Mouse (Mus musculus): ENCODE data around the gene Aqp12. TPM values are rescaled to one million over a fixed set of nuclear protein-coding genes. Genes with fewer than 3 reads are reported as not detected.
"Not testable (repeated sequence)": the region's sequence is repeated elsewhere in the genome, so short reads cannot be mapped to it uniquely, and the experiment has no call there.

The Aqp12 gene
- polyA plus RNA-seq (2014; fragmentation: Nextera tagmentation; extraction: Ambion mirVana) = 0.16 TPM in 1 of 2 replicates, not detected in the other

DNA sequence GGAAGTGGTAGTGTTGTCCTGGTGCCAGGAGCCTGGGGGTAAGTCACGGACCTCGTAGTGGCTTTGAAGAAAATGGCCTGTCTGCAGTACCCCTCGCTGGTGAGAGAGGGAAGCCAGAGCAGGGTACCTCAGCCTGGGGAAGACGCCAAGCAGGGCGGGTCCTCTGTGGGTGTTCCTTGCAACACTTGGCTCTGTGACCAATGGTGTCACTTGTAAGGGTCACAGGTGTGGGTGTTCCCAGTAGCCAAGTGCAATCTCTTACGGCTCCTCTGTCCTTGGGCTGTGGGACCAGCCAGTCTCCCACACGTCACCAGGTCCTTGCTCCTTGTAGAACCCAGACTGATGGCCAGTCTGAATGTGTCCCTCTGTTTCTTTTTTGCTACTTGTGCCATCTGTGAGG, at the start of gene Aqp12:
TSS of gene Aqp12 (plus strand) at position 274 of the 400 bp plus-strand sequence.
- H3K36me3 ChIP-seq (ENCODE audit: control insufficient read depth, insufficient read depth, low read length) = no peaks in the 10 kb centered on the region
- H3K27ac ChIP-seq (ENCODE audit: low read depth) = no peak within 1 kb of the TSS
- H3K4me1 ChIP-seq (replicated peaks; ENCODE audit: control insufficient read depth, insufficient read depth, low read length) = no peaks in the 10 kb centered on the region
- H3K4me2 ChIP-seq (ENCODE audit: low read length) = no peak within 1 kb of the TSS
- no peak within 1 kb of the TSS for H3K4me3 ChIP-seq (ENCODE audit: low read depth, low read length)
- ATAC-seq (replicated peaks; ENCODE audit: low FRiP score, low TSS enrichment, low read depth) (no peak), DNase-seq (ENCODE audit: low spot score) (no peak)
- H3K9ac ChIP-seq (ENCODE audit: low read length) = no peak within 1 kb of the TSS
- WGBS = 78% methylated on average over 7 of the region's 7 CpGs
- no peaks in the 10 kb centered on the region for H3K9me3 ChIP-seq (ENCODE audit: control insufficient read depth, low read length)
- H3K27me3 ChIP-seq (replicated peaks; ENCODE audit: control insufficient read depth, insufficient read depth, low read length) = no peaks in the 10 kb centered on the region

DNA sequence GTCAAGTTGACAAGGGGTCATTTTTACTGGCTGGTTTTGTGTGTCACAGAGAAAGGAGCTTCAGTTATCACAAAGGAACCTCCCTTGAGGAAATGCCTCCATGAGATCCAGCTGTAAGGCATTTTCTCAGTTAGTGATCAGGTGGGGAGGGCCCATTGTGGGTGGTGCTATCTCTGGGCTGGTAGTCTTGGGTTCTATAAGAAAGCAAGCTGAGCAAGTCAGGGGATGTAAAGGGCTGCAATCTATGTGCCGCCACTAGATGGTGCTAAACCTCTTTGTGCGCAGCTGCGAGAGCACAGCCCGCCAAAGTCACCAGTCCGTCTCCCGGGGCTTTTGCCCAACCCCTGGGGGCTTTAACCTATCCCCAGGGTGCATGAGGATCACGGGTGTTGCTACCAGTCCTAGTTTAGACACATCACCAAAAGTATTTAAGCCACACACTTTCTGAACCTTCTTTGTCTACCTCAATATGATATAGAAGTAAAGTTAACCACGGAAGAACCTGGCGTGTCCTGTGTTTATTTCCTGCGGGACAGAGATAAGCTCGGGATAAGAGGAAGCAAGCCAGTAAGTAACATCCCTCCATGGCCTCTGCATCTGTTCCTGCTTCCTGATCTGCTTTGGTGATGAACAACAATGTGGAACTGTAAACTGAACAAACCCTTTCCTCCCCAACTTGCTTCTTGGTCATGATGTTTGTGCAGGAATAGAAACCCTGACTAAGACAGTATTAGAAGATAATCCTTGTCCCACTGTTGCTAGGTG, 49.4 kb upstream of the Aqp12 start:
- not testable (repeated sequence) for H3K36me3 ChIP-seq (ENCODE audit: control insufficient read depth, insufficient read depth, low read length); H3K4me1 ChIP-seq (replicated peaks; ENCODE audit: control insufficient read depth, insufficient read depth, low read length); H3K9me3 ChIP-seq (ENCODE audit: control insufficient read depth, low read length); DNase-seq (ENCODE audit: low spot score); H3K9ac ChIP-seq (ENCODE audit: low read length); H3K27me3 ChIP-seq (replicated peaks; ENCODE audit: control insufficient read depth, insufficient read depth, low read length); H3K27ac ChIP-seq (ENCODE audit: low read depth)
- WGBS = 3% methylated on average over 11 of the region's 11 CpGs
- 0 out of 2 replicates have a peak, but pooled peaks have one; percentile 32 for ATAC-seq (replicated peaks; ENCODE audit: low FRiP score, low TSS enrichment, low read depth)
- H3K4me3 ChIP-seq (ENCODE audit: low read depth, low read length) = peak overlapping the region; percentile 15; the same call in 1 of the 2 replicates
- peak overlapping the region; percentile 39 for H3K4me2 ChIP-seq (ENCODE audit: low read length)

- 76% methylated on average over 1 of the region's 1 CpGs for WGBS
- Histone ChIP-seq H3K9ac (ENCODE audit: low read length) (no peak overlapping the region), H3K4me1 (replicated peaks; ENCODE audit: control insufficient read depth, insufficient read depth, low read length) (no peaks in the 10 kb centered on the region), H3K4me2 (ENCODE audit: low read length) (no peak overlapping the region), H3K4me3 (ENCODE audit: low read depth, low read length) (no peak overlapping the region), H3K27me3 (replicated peaks; ENCODE audit: control insufficient read depth, insufficient read depth, low read length) (no peaks in the 10 kb centered on the region), H3K9me3 (ENCODE audit: control insufficient read depth, low read length) (no peaks in the 10 kb centered on the region), H3K27ac (ENCODE audit: low read depth) (no peak overlapping the region), H3K36me3 (ENCODE audit: control insufficient read depth, insufficient read depth, low read length) (no peaks in the 10 kb centered on the region)
- DNase-seq (ENCODE audit: low spot score) (no peak), ATAC-seq (replicated peaks; ENCODE audit: low FRiP score, low TSS enrichment, low read depth) (no peak)
Measured at GRCm38 (mm10) chr1:92958999-92959398, 47.1 kb upstream of the Aqp12 start.

DNA sequence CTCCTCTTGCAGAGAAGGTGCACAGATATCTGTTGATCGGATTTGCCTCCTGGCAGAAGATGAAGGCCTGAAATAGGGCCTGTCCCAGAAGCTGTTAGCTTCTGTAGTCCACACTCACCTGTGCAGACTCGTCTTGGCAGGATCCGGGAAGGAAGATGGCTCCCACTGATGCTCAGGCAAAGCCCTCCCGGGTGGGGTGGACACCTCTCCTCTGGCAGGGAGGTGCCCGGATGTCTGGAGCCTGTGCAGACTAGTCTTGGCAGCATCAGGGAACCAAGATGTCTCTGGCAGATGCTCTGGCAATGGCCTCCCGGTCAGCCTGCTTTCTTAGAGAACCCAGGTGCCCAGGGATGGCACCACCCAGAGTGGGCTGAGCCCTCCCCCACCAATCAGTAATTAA, 35.3 kb upstream of the Aqp12 start:
- not testable (repeated sequence) for H3K36me3 ChIP-seq (ENCODE audit: control insufficient read depth, insufficient read depth, low read length); DNase-seq (ENCODE audit: low spot score); H3K4me1 ChIP-seq (replicated peaks; ENCODE audit: control insufficient read depth, insufficient read depth, low read length); H3K9me3 ChIP-seq (ENCODE audit: control insufficient read depth, low read length); H3K4me3 ChIP-seq (ENCODE audit: low read depth, low read length); H3K27me3 ChIP-seq (replicated peaks; ENCODE audit: control insufficient read depth, insufficient read depth, low read length); H3K9ac ChIP-seq (ENCODE audit: low read length); ATAC-seq (replicated peaks; ENCODE audit: low FRiP score, low TSS enrichment, low read depth); H3K4me2 ChIP-seq (ENCODE audit: low read length); H3K27ac ChIP-seq (ENCODE audit: low read depth)
- WGBS = 86% methylated on average over 6 of the region's 6 CpGs

- Histone ChIP-seq H3K9ac (ENCODE audit: low read length) (no peak overlapping the region), H3K9me3 (ENCODE audit: control insufficient read depth, low read length) (no peaks in the 10 kb centered on the region), H3K27ac (ENCODE audit: low read depth) (no peak overlapping the region), H3K36me3 (ENCODE audit: control insufficient read depth, insufficient read depth, low read length) (no peaks in the 10 kb centered on the region), H3K4me1 (replicated peaks; ENCODE audit: control insufficient read depth, insufficient read depth, low read length) (no peaks in the 10 kb centered on the region; the same call in 1 of the 2 replicates), H3K27me3 (replicated peaks; ENCODE audit: control insufficient read depth, insufficient read depth, low read length) (no peaks in the 10 kb centered on the region), H3K4me3 (ENCODE audit: low read depth, low read length) (no peak overlapping the region), H3K4me2 (ENCODE audit: low read length) (no peak overlapping the region)
- 83% methylated on average over 7 of the region's 7 CpGs for WGBS
- no peak for DNase-seq (ENCODE audit: low spot score)
- 0 out of 2 replicates have a peak, but pooled peaks have one; percentile 15 for ATAC-seq (replicated peaks; ENCODE audit: low FRiP score, low TSS enrichment, low read depth)
Measured at GRCm38 (mm10) chr1:92971879-92972795, 34.0 kb upstream of the Aqp12 start.

- DNase-seq (ENCODE audit: low spot score) (no peak), ATAC-seq (replicated peaks; ENCODE audit: low FRiP score, low TSS enrichment, low read depth) (no peak)
- H3K9me3 ChIP-seq (ENCODE audit: control insufficient read depth, low read length) = no peaks in the 10 kb centered on the region
- no peak overlapping the region for H3K27ac ChIP-seq (ENCODE audit: low read depth)
- H3K4me1 ChIP-seq (replicated peaks; ENCODE audit: control insufficient read depth, insufficient read depth, low read length) = no peaks in the 10 kb centered on the region; the same call in 1 of the 2 replicates
- 38% methylated on average over 1 of the region's 1 CpGs for WGBS
- no peaks in the 10 kb centered on the region for H3K27me3 ChIP-seq (replicated peaks; ENCODE audit: control insufficient read depth, insufficient read depth, low read length)
- no peak overlapping the region for H3K4me3 ChIP-seq (ENCODE audit: low read depth, low read length)
- H3K9ac ChIP-seq (ENCODE audit: low read length) = no peak overlapping the region
- H3K36me3 ChIP-seq (ENCODE audit: control insufficient read depth, insufficient read depth, low read length) = no peaks in the 10 kb centered on the region
- no peak overlapping the region for H3K4me2 ChIP-seq (ENCODE audit: low read length)
Measured at GRCm38 (mm10) chr1:92972854-92973253, 33.3 kb upstream of the Aqp12 start.

DNA sequence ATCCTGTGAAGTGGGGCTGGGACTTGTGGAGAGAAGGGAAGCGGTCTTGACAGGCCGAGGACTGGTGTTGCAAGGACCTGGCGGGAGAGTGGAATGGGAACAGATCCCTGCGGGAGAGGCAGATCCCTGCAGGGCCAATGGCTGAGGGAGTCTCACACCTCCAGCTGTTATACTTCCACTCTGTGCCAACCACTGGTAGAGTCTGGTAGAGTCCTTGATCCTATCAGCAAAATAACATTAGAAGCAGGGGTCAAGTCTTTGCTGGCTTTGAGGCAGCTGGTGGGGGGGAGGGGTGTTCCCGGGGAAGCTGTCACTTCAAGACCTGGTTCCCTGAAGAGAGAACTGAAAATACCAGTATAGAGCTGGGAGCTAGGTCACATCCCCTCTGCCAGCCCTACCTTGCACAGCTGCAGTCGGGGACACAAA, 30.0 kb upstream of the Aqp12 start:
- 48% methylated on average over 6 of the region's 6 CpGs for WGBS
- H3K27me3 ChIP-seq (replicated peaks; ENCODE audit: control insufficient read depth, insufficient read depth, low read length) = no peaks in the 10 kb centered on the region; the same call in 1 of the 2 replicates
- no peak overlapping the region for H3K4me2 ChIP-seq (ENCODE audit: low read length)
- no peaks in the 10 kb centered on the region for H3K36me3 ChIP-seq (ENCODE audit: control insufficient read depth, insufficient read depth, low read length)
- no peak for ATAC-seq (replicated peaks; ENCODE audit: low FRiP score, low TSS enrichment, low read depth)
- H3K9ac ChIP-seq (ENCODE audit: low read length) = no peak overlapping the region
- no peaks in the 10 kb centered on the region for H3K9me3 ChIP-seq (ENCODE audit: control insufficient read depth, low read length)
- no peak overlapping the region for H3K4me3 ChIP-seq (ENCODE audit: low read depth, low read length)
- no peak overlapping the region for H3K27ac ChIP-seq (ENCODE audit: low read depth)
- no peak for DNase-seq (ENCODE audit: low spot score)
- no peaks in the 10 kb centered on the region; the same call in 1 of the 2 replicates for H3K4me1 ChIP-seq (replicated peaks; ENCODE audit: control insufficient read depth, insufficient read depth, low read length)

GRCm38 (mm10) chr1:92978645-92979044, 27.5 kb upstream of the Aqp12 start:
- 33% methylated on average over 7 of the region's 7 CpGs for WGBS
- DNase-seq (ENCODE audit: low spot score) (no peak), ATAC-seq (replicated peaks; ENCODE audit: low FRiP score, low TSS enrichment, low read depth) (no peak)
- Histone ChIP-seq H3K36me3 (ENCODE audit: control insufficient read depth, insufficient read depth, low read length) (no peaks in the 10 kb centered on the region), H3K4me2 (ENCODE audit: low read length) (no peak overlapping the region), H3K4me1 (replicated peaks; ENCODE audit: control insufficient read depth, insufficient read depth, low read length) (no peaks in the 10 kb centered on the region; the same call in 1 of the 2 replicates), H3K27ac (ENCODE audit: low read depth) (no peak overlapping the region), H3K27me3 (replicated peaks; ENCODE audit: control insufficient read depth, insufficient read depth, low read length) (no peaks in the 10 kb centered on the region; the same call in 1 of the 2 replicates), H3K9me3 (ENCODE audit: control insufficient read depth, low read length) (no peaks in the 10 kb centered on the region), H3K9ac (ENCODE audit: low read length) (no peak overlapping the region), H3K4me3 (ENCODE audit: low read depth, low read length) (no peak overlapping the region)

Data from intestine, embryonic 14.5 days (tissue).